Mouse (Mus musculus) cortical plate, adult 2 months (tissue): ENCODE measurements around the gene Epb41l4b.

Experiments
- CTCF ChIP-seq: fragments of 200-500 bp; IDR thresholded peaks from 2 replicates; pipeline ENCODE4 v1.5.1; 2011; ENCODE audit warnings: mild to moderate bottlenecking, control low read depth, low read length; ENCODE audit not compliant: insufficient read depth; ENCODE audit errors: extremely low read depth
- POLR2A ChIP-seq: fragments of 200-500 bp; IDR thresholded peaks from 2 replicates; pipeline ENCODE4 v1.6.1; 2011; ENCODE audit warnings: mild to moderate bottlenecking, low read length, control low read depth; ENCODE audit not compliant: insufficient read depth; ENCODE audit errors: extremely low read depth

DNA sequence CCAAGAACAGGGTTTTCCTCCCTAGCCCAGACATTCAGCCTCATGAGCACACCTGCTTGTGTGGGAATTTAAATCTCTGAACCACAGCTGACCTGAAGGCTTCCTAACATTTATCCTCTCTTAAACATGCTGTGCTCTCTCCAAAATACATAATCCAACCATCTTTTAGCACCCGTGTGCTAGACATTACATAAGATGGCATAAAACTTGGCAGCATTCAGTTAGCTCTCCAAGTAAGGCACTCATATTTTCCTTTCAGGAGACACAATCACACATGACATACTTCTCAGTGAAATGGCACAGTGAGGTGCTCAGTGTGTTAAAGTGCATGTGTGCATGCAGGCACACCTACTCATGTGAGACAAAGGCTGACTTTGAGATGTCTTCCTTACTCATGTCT lies 200.7 kb downstream of the Epb41l4b start:
- TF ChIP-seq CTCF = no peak
- TF ChIP-seq POLR2A = no peak
